Mouse (Mus musculus) lung, embryonic 14.5 days (tissue): ENCODE measurements around the gene Bsdc1. TPM values are rescaled to one million over a fixed set of nuclear protein-coding genes. Genes with fewer than 3 reads are reported as not detected.

Experiments
- ATAC-seq: fragments of 200-750 bp; cut with Nextera tagmentation; 2 replicates; pipeline ENCODE4 v1.8.0; 2017; ENCODE audit warnings: mild to moderate bottlenecking, moderate TSS enrichment, moderate library complexity; ENCODE audit not compliant: insufficient read depth
- DNase-seq: peaks from one replicate; pipeline ENCODE4 v3.0.0-alpha.2; 2015
- H3K27ac ChIP-seq: fragments of 300-500 bp; sonication (generic); 2 replicates; pipeline ENCODE4 v1.5.1; 2014; ENCODE audit warnings: low read depth, mild to moderate bottlenecking, moderate library complexity
- H3K27me3 ChIP-seq: fragments of 300-500 bp; sonication (generic); 2 replicates; pipeline ENCODE4 v1.6.1; 2014; ENCODE audit warnings: low read length, control low read depth; ENCODE audit not compliant: insufficient read depth
- H3K36me3 ChIP-seq: fragments of 300-500 bp; sonication (generic); 2 replicates; pipeline ENCODE4 v1.6.1; 2014; ENCODE audit warnings: control low read depth; ENCODE audit not compliant: insufficient read depth
- H3K4me1 ChIP-seq: fragments of 300-500 bp; sonication (generic); 2 replicates; pipeline ENCODE4 v1.6.1; 2014; ENCODE audit warnings: antibody characterized with exemption, control low read depth; ENCODE audit not compliant: insufficient read depth
- H3K4me2 ChIP-seq: fragments of 300-500 bp; sonication (generic); 2 replicates; pipeline ENCODE4 v1.6.1; 2014; ENCODE audit warnings: mild to moderate bottlenecking
- H3K4me3 ChIP-seq: fragments of 300-500 bp; sonication (generic); 2 replicates; pipeline ENCODE4 v1.5.1; 2014; ENCODE audit warnings: low read depth, low read length
- H3K9ac ChIP-seq: fragments of 300-500 bp; sonication (generic); 2 replicates; pipeline ENCODE4 v1.6.1; 2014
- H3K9me3 ChIP-seq: fragments of 300-500 bp; sonication (generic); 2 replicates; pipeline ENCODE4 v1.6.1; 2016; ENCODE audit warnings: low read depth, low read length, control low read depth
- CTCF ChIP-seq: IDR thresholded peaks from 2 replicates; pipeline ENCODE4 v1.5.1; 2016; ENCODE audit warnings: antibody characterized with exemption, low read depth
- WGBS: fragments of 180-500 bp; shearing (Covaris S2); extraction: QIAGEN DNeasy Blood & Tissue Kit; methylation state at CpG from one replicate; pipeline ENCODE4 v1.1.7; 2014; 5-methylcytosine and 5-hydroxymethylcytosine counted together
- polyA plus RNA-seq: library from polyadenylated mRNA; unstranded; fragments of >200 nt; fragmentation: Nextera tagmentation; extraction: Ambion mirVana; gene quantifications from 2 replicates; pipeline ENCODE4 v1.2.1, GENCODE M21; 2014

Gene Bsdc1
- polyA plus RNA-seq, 1 experiment from 2014 or later: 20.5 TPM

GRCm38 (mm10) chr4:129508834-129509600 is 47.6 kb downstream of the Bsdc1 start:
- WGBS: 52% methylated on average over 15 of the region's 15 CpGs
- Histone ChIP-seq H3K36me3 (no peaks in the 10 kb centered on the region), H3K27ac (no peak overlapping the region), H3K4me2 (no peak overlapping the region), H3K9me3 (no peaks in the 10 kb centered on the region), H3K4me3 (no peak overlapping the region), H3K9ac (no peak overlapping the region), H3K27me3 (no peaks in the 10 kb centered on the region), H3K4me1 (0 out of 2 replicates have a peak, but pooled peaks cover 3% of the 10 kb centered on the region)
- peak; percentile 43 for DNase-seq
- no peak for ATAC-seq
- TF ChIP-seq CTCF: no peak

GRCm38 (mm10) chr4:129509650-129510049 is 48.3 kb downstream of the Bsdc1 start:
- Histone ChIP-seq H3K9ac (no peak overlapping the region), H3K27ac (no peak overlapping the region), H3K9me3 (no peaks in the 10 kb centered on the region), H3K36me3 (no peaks in the 10 kb centered on the region), H3K4me2 (no peak overlapping the region), H3K27me3 (no peaks in the 10 kb centered on the region), H3K4me1 (0 out of 2 replicates have a peak, but pooled peaks cover 3% of the 10 kb centered on the region), H3K4me3 (no peak overlapping the region)
- no peak for ATAC-seq
- no peak for TF ChIP-seq CTCF
- WGBS: 62% methylated on average over 3 of the region's 3 CpGs
- DNase-seq: no peak

DNA sequence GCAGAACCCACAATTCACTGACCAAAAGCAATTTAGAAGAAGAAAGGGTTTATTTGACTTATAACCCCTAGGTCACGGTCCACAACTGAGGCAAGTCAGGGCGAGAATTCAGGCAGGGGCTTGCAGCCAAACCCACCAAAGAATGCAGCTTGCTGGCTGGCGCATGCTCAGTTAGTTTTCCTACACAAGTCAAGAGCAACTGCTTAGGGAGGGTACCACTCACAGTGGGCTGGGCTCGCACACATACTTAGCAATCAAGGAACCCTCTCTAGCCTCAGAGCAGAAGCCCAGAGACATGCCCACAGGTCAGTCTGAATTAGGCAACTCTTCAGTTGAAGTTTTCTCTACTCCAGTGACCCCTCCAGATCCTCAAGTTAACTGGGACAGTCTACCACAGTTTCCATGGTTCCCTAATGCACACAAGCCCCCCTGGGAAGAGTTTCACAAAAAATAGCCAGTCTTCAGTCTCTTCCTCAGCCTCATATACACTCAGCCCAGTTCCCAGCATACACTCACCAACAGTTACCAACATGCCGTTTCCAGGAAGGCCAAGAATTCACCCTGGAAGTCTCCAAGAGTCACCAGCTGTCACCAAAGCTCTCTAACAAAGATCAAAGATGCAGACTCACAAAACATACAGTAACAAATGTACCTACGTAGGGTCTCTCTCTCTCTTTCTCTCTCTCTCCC is 49.5 kb downstream of the Bsdc1 start:
- Histone ChIP-seq H3K27ac (no peak overlapping the region; the same call in 1 of the 2 replicates), H3K9ac (no peak overlapping the region), H3K9me3 (no peaks in the 10 kb centered on the region), H3K27me3 (no peaks in the 10 kb centered on the region), H3K4me2 (no peak overlapping the region), H3K36me3 (peaks cover 11% of the 10 kb centered on the region), H3K4me3 (no peak overlapping the region), H3K4me1 (0 out of 2 replicates have a peak, but pooled peaks cover 3% of the 10 kb centered on the region)
- WGBS: 44% methylated on average over 6 of the region's 6 CpGs
- no peak for ATAC-seq
- no peak for TF ChIP-seq CTCF
- DNase-seq: peak; percentile 37

GRCm38 (mm10) chr4:129511413-129512096 is 50.2 kb downstream of the Bsdc1 start:
- no peak for ATAC-seq
- no peak overlapping the region for H3K9ac ChIP-seq

GRCm38 (mm10) chr4:129513086-129513767 is 51.8 kb downstream of the Bsdc1 start, which contains the start of gene Marcksl1:
Gene Marcksl1, plus strand, starts transcription at chr4:129513581.
- TF ChIP-seq CTCF: no peak
- ATAC-seq (peak; percentile 86), DNase-seq (peak; percentile 96)
- H3K27me3 ChIP-seq: no peaks in the 10 kb centered on the region
- peaks cover 31% of the 10 kb centered on the region for H3K36me3 ChIP-seq
- H3K9ac ChIP-seq: peak within 1 kb of the TSS; percentile 100
- no peaks in the 10 kb centered on the region for H3K9me3 ChIP-seq
- peak within 1 kb of the TSS; percentile 100 for H3K4me3 ChIP-seq
- H3K4me2 ChIP-seq: peak within 1 kb of the TSS; percentile 72
- peak within 1 kb of the TSS; percentile 97 for H3K27ac ChIP-seq
- 0 out of 2 replicates have a peak, but pooled peaks cover 3% of the 10 kb centered on the region for H3K4me1 ChIP-seq
- WGBS: 5% methylated on average over 46 of the region's 47 CpGs

More at GRCm38 (mm10) chr4:129511413-129512096, 50.2 kb downstream of the Bsdc1 start:
- Histone ChIP-seq H3K4me2 (no peak overlapping the region), H3K9me3 (no peaks in the 10 kb centered on the region), H3K4me3 (no peak overlapping the region), H3K27ac (no peak overlapping the region), H3K4me1 (0 out of 2 replicates have a peak, but pooled peaks cover 3% of the 10 kb centered on the region), H3K27me3 (no peaks in the 10 kb centered on the region), H3K36me3 (peaks cover 16% of the 10 kb centered on the region)
- TF ChIP-seq CTCF: no peak
- DNase-seq: no peak
- 49% methylated on average over 6 of the region's 6 CpGs for WGBS

- Histone ChIP-seq H3K9me3 (no peaks in the 10 kb centered on the region), H3K4me1 (0 out of 2 replicates have a peak, but pooled peaks cover 3% of the 10 kb centered on the region), H3K27me3 (no peaks in the 10 kb centered on the region), H3K9ac (peak overlapping the region; percentile 100), H3K4me2 (peak overlapping the region; percentile 72), H3K36me3 (peaks cover 38% of the 10 kb centered on the region), H3K27ac (peak overlapping the region; percentile 97), H3K4me3 (peak overlapping the region; percentile 100)
- TF ChIP-seq CTCF: no peak
- DNase-seq (no peak), ATAC-seq (peak; percentile 25)
- under 1% methylated on average over 33 of the region's 57 CpGs for WGBS
Measured at GRCm38 (mm10) chr4:129513891-129514290, 52.5 kb downstream of the Bsdc1 start.
